Mouse (Mus musculus) embryo, embryonic 11.5 days (tissue): ENCODE measurements at regions not wholly inside any gene's neighbourhood (a gene's known extent, or its start where the extent isn't known, plus 50 kb on each side); places are given as distances from the start of the nearest gene placed in this dataset.
A peak's percentile ranks its signal among the peaks of the same experiment; 100 is the strongest.

Source experiments
- DNase-seq: peaks from one replicate; pipeline ENCODE4 v3.0.0-alpha.2; 2012; ENCODE audit warnings: low read depth, low spot score

DNA sequence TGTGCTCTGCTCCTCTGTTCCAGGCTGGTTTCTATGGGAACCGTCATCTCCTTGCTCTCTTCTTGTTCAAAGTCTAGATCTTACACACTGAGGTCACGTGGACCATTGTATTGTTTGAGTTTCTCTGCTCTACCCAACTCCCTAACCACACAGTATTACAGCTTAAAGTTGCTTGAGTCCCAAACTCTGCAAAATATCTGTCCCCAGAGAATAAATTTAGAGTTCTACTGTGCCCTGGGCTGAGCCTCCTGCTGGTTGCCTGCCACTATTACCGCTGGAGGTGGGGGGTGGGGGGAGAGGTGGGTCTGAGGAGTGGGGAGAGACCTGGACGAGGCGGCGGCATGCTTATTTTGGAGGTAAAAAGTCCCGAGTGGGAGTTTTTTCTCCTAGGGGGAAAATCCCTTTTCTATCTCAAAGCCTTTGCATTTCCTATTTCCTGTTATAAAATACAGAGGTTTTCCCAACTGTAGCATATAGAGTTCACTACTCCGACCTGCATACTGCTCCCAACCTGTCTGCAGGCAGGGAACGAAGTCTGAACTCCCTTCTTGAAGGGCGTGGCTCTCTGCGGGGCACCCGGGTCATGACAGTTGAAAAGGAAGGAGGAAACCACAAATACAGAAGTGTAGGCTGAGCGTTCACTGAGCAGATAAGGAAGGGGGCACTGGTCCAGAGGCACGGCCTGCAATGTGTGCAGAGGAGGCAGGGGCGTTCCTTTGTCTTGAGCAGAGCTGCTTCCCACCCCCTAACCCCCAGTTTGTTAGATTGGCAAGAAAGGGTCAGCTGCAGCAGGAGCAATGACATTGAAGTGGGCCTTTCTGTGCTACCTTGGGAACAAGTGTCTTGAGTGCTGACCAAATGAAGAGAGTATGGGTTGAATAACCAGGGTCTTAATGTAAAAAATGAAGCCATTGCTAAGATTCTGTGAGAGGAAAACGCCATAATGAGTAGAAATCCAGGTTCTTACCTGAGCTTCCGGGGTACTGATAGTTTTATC lies 188.7 kb downstream of the Akap7 start:
- DNase-seq, result no peak

DNA sequence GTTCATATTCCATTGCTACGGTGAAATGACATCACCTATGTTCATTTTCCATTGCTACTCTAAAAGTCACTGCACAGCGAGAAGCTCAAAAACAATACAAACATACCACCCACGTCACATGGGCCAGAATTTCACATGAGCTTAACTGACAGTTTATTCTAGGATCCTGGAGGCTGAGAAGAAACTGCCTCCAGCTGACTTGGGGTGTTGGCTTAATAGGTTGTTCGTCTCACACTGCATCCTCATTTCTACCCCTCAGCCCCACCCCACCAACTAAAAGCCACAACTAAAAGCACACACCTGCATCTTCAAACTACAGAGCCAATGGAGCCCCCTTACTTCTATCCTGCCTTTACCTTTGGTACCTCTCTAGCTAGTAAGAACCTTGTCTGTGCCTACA lies 187.0 kb upstream of the Arg1 start:
- DNase-seq, result no peak

DNA sequence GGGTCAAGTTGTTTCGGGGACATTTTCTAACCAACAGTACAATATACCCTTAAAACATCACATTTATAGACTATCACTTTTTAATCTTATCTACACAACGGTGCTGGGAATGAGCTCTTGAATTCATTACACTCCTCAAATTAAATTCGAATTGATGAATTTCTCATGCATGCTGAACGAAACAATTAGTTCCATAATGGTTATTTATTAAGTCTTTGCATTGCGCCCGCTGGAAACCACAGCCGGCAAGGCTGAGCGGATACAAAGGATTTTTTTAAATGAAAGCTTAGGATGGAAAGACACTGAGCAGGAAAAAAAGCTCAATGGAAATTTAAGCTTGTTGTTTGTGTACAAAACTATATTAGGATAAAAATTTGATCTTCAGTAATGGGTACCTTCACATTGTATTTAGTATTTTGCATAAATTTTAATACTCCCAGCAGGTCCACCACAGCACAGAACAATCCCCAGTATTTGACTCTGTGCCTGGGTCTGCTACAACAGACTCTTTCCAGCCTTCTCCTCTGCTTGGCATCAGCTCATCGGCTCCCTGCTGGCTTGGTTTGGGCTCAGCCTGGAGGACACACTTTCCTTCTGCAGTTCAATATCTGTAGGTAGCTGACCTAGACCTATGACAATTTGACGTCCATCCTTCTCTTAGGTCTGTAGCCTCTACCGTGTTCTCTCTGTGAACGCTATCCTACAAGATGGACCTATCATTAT lies 185.3 kb upstream of the Arg1 start:
- DNase-seq, result no peak

DNA sequence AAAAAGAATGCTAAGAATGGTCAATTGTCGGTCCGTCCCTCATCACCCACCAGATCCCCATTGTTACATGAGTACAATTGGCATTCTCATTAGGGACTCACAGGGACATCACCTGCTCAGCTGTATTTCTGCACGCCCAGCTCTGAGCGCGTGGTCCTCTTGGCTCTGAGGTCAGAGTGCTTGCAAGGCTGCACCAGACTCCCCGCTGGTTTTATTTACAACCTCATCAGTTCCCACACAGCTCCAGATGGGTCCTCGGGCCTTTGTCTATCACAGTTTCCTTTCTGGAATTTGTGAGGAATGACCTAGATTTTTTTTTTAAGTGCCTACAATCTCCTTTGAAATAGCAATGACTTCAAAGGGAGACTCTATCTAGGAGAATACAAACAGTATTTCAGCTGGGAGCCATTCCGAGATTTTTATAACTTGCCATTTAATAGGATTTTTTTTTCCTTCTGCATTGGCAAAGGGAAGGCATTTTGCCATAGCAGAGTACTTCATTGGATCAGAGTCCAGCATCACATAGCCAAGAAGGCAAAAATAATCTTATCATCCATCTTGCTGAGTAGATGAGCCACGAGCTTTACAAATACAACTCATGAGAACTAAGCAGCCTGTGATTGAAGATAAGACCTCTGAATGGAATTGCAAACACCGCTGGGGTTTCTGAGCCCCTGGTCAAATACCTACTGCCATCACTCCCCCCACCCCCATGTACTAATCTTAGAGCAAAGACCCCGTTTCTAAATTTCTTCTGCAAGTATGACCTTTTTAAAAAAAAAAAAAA lies 184.5 kb upstream of the Arg1 start:
- peak; percentile 38 for DNase-seq

DNA sequence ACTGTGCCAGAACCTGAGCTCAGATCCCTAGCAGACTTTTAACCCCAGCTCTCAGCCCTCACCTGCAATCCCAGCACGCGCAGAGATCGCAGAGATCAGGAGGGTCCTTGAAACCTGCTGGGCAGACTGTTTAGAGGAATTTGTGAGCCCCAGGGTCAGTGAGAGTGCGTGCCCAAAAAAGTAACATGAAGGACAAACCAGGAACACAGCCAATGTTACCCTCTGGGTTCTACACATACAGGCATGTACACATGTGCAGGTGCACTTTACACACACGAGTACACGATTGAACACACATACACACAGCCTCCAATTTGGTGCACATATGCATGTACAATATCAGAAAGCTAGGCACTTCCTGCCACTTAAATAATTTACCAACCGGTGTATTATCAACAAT lies 183.9 kb upstream of the Arg1 start:
- DNase-seq, result no peak

DNA sequence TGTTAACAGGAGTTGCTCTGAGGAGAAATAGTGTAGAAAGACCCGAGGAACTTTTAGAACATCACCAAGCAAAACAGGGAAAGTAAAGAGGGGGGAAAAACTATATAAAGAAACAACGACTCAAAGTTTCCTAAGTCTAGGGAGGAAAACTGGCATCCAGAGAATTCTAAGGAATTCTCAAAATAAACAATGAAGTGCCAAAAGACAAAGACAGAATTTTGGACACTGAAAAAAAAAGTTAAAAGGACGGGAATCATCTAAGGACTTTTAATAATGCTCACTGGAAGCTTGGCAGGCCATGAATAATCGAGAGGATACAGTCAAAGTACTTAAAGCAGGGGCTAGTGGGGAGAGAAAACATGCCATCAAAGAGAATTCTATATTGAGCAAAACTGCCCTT lies 170.8 kb upstream of the Arg1 start:
- DNase-seq, result no peak

DNA sequence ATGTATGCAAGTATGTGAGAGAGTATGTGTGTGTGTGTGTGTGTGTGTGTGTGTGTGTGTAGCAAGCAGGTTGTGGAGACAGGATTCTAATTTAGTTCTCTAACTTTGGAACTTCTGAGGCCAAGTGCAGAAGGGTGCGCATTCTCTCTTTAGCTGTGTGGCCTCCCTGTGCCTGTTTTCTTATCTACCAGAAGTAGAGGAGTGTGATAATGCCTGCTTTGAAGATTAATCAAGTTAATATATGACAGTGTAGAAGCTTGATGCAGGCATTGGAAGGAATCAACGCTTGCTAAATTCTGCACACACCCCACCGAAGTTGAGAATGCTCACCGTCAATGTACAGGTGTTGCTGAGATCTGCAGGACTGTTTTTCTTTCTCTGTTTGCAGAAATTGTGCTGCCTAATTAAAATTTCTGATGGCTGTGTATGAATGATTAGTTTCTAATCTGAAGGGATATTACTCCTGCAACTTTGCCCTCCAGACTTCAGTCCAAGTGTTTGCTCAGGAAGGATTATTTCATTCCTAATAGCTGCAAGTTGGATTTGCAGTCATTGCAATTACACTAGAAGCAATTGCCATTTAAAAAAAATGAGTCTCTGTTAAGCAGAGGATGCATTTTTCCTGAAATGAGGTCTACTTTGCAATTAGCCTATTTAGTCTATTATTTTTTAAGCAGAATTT lies 162.6 kb upstream of the Arg1 start:
- no peak for DNase-seq

DNA sequence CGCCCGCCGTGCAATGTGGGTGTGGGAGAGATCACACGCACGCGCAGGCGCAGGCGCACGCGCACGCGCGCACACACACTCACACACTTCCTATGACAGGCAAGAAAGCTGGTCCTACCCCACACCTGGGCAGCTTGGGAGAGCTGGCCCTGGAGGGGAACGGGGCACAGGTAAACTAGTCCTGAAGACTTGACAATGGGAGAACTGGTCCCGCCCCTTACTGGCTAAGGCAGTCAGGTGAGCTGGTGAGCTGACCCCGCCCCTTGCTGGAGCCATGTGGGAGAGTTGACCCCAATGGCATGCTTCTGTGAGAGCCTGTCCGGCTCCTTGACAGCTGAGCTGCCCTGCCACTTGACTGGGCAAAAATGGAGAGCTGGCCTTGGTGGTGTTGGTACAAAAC lies 159.5 kb upstream of the Arg1 start:
- DNase-seq, result no peak

DNA sequence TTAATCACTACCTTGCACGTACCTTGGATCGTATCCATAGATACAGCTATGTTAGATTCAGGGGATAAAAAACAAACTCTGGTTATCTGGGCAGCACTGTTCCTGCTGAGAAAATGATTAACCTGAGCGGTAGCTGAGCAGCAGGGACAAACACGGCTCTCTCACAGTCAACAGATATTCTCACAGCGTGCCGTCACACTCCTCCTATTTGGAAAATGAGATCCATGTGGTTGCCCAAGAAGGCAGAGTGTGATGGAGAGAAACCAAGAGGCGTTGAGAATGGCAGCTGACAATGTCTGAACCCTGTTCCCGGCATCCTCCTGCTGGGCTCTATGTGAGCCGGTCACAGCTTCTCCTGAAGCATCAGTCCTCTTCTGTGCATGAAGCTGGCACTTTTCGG lies 155.6 kb upstream of the Arg1 start:
- DNase-seq, result no peak

DNA sequence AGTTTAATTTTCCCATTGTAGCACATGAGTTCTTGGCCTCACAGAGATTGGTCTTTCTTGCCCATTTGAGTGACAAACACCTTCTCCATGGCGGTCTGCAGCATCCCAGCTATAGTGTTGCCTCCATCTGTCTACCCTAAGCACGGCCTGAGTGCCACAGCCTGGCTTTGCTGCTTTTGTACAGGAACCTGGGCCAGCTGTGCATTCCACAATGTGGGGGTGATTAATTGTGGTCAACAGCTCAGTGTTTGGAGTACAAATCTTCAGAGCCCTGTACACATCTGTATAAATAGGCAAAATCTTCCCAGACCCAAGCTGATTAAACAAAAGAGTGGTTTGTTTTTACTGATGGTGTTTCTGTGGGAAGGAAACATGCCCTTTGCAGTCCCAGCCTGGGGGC lies 145.3 kb upstream of the Arg1 start:
- no peak for DNase-seq

DNA sequence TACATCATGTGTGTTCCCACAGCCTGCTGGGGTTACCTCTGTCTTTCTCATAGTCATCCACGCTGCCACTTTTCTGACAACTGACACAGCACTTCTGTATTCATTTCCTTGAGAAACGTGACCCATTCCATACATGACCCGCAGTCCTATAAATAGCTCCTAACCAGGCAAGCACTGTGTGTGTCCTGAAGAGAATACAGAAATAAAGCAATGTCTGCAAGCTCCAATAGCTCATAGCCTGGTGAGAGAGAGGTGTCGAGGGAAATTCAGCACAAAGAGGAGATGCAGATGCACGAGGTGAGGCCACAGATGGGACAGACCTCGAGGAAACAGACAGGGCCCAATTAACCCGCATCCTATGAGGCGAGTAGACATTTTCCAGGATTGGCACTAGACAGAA lies 141.0 kb upstream of the Arg1 start:
- DNase-seq, result no peak

DNA sequence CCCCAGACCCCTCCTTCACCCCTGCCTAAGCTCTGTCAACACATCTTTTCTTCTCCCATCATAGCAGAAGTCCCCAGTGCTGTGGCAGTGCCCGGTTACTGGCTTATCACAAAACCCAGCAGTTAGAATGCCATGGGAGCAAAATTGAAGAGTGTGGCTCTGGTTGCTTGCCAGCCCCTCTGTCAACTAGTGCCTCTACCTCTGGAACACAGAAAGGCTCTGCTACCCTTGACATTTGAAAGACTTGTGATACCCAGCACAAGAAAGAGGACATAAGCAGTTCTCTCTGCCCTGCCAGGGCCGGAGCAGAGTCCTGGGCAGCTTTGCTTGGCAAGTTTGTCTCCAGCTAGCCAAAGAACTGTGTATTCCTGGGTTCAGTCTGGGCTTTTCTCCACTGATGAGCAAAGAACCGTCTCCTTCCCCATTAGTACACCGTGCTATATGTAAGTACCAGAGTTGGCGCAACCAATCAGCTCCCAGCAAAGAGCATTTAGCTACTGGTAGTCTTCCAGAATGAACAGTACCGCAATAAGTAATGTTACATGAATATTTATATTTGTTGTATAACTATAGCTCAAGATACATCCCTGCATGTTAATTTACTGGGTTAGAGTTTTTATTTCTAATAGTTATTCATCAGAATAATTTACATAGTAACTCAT lies 137.5 kb upstream of the Arg1 start:
- DNase-seq, result no peak

DNA sequence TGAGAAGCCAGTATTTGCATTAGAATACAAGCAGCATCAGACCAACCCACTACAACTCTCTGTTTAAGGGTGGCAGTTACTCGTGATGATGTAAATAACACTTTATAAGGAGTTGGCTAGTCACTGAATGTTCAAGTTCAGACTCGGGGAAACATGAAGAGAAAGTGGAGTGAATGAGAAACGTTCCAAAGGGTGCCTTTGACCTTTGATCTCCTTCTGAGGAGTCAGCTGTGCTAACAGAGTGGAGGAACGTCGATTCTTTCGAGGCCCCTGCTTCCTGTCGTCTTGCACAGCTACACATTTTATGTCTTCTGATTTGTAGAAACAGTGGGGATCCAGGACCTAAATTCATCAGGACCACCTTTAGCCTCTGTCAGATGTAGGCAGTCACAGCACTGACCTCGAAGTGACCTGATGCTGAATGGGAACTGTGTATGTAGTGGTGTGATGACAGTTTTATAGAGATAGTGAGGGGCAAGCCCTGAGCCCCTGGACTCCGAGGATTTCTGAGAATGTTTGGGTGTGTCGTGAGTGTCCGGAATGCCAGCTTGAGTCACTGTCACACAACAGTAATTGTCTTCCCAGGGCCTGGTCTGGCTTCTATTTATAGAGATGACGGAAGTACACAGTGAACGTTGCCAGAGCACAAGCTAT lies 134.2 kb upstream of the Arg1 start:
- no peak for DNase-seq

DNA sequence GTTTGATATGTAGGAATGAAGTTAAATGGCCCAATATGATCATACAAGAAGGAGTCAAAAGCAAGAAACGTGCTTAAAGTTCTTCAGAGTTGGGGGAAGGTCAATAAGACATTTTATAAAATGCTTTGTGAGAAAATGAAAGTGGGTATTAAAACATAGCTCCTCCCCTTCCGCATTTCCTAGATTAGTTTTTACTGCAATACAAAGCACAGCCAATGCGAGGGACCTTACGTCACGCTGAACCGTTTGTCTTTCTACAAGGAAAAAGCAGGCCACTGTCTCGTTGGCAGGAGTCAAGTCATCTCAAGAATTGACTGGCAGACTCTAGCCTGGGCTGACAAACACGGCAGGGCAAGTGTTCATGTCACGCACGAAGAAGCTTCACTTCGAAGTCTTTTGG lies 131.4 kb upstream of the Arg1 start:
- DNase-seq, result no peak

DNA sequence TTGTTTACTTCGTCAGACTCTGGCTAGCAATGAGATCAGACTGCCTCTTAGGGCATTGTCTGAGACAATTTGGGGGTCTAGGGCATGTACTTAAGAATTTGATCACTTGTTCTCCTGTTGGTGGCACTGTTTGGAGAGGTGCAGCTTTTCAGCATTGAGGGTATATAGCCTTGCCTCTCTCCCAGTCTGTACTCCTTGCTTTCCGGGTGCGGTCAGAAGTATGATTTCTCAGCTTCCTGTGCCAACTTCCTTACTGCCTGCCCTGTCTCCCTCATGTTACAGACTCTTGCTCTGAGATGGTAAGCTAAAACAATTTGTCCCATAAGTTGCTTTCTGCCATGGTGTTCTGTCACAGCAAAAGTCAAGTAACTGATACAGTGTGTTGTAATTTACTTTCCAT lies 124.7 kb upstream of the Arg1 start:
- no peak for DNase-seq

DNA sequence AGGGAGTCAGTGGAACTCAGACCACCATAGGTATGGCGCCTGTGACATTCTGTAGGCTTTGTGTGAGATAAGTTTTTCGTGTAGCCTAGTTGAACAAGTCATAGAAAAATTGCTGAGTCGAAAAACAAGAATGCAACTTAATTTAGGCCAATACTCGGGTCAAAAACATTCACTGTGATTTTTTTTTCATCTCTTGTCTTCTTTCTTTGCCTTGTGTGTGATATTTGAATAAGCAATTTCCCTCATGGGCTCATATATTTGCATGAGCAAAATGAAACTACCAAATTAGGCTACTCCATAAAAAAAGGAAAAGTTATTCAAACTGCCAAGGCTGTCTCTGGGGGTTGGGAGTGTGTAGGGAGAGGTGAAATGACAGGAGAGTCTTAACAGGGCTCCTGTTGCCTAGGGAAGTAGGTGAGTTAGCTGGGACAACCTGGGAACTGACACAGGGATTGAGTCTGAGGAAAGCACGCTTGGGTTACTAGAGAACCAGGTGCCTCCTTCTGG lies 124.1 kb upstream of the Arg1 start:
- no peak for DNase-seq

DNA sequence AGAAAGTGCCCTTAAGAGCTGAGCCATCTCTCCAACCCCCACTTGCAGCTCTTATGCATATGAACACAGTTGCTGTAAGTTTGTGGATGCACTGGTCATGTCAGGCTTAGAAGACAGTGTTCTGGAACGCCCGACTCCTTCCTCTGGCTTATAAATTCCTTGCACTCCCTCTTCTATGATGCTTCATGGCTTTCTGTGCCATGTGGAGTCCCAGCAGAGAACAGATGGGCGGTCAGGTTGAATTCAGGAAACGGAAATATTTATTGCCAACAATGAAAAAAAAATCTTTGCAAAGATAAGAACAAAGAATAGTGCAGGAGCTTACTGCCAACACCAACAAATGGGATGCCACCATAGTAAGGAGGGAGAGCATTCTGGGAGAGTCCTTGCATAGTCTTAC lies 113.9 kb upstream of the Arg1 start:
- no peak for DNase-seq

DNA sequence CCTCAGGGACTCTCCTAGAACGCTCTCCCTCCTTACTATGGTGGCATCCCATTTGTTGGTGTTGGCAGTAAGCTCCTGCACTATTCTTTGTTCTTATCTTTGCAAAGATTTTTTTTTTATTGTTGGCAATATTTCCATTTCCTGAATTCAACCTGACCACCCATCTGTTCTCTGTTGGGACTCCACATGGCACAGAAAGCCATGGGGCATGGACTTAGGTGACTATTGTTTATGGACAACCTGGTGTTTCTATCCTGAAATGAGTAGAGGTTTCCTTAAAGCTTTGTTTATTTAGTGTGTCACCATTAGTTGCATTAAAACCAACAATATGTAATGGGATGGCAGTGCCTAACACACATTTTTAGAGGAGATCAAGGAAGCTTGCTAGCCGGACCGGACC lies 112.6 kb upstream of the Arg1 start:
- DNase-seq, result no peak

DNA sequence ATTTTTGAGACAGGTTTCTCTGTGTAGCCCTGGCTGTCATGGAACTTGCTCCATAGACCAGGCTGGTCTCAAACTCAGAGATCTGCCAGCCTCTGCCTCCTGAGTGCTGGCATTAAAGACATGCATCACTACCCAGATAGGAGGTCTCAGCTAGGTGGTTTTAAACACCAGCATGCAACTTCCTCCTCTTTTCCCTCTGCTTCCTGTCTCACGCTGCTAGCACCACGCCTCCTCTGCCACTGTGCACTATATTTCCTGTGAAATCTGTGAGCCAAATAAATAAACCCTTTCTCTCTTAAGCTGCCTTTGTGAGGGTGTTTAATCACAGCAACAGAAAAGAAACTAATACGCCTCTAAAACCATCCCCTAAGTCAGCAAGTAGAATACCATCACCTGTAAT lies 109.6 kb upstream of the Arg1 start:
- no peak for DNase-seq

DNA sequence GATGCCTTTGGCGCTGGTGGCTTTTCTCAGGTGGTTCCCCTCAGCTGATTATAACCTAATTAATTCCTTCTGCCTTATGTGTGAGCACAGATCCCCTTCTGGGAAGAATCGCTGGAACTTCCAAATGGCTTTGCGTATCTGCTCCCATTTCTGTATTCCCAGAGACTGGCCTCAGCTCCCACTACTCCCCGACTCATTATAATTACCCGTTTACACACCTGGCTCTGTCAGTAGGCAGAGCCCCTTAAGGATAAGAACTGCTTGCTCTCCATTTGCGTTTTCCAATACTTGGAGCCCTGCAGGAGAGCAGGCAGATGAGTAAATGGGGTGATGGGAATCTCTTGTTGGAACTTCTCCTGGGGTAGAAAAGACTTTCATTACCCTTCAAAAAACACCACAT lies 108.1 kb upstream of the Arg1 start:
- no peak for DNase-seq
